Mouse (Mus musculus): ENCODE measurements at regions not wholly inside any gene's neighbourhood (a gene's known extent, or its start where the extent isn't known, plus 50 kb on each side); places are given as distances from the start of the nearest gene placed in this dataset.

- TF ChIP-seq CTCF (IDR thresholded peaks at IDR 0.05; ENCODE audit: insufficient read depth, low read depth, low read length) (no peak), POLR2A (IDR thresholded peaks at IDR 0.05; ENCODE audit: insufficient read depth, low read depth, low read length) (no peak)
Measured at GRCm38 (mm10) chr6:135441126-135441871, 79.0 kb downstream of the Emp1 start.
